12 mouse cellular contexts compared by ENCODE assay signal in the genomic region with DNA sequence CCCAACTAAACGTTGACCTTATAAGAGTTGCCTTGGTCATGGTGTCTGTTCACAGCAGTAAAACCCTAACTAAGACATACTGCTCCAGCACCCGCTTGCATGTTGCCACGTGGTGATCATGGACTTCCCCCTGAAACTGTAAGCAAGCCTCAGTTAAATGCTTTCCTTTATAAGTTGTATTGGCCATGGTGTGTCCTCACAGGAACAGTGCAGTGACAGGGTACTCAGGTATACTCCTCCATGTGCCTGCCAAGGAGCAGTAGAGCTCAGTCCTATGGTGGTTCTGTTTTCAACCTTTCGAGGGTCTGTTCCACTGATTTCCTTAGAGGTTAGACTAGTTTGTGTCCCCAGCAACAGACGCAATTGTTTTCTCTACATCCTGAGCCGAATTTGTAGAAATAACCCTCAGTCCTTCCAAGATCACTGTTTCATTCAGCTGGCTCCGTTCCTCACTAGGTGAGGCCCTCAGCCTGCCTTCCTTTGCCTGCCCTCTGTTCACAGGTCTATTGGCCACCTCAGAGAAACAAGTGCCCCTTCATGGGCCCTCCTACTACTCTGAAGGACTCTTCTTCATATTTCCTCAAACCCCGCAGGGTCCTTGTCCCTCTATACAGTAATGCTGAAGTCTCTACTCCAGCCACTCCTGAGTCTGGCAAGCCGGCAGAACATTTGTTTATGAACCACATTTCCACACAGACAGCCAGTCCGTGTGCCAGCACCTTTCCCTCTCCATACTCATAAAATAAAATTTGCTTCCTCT. TPM values are rescaled to one million over a fixed set of nuclear protein-coding genes. Genes with fewer than 3 reads are reported as not detected.
A peak's percentile ranks its signal among the peaks of the same experiment; 100 is the strongest.
DNase-seq lines count a peak whose midpoint lies in the region; ATAC-seq and TF ChIP-seq lines count a peak whose summit lies in the region.
"Had no signal": no experiment of that assay in that cellular context is flagged by ENCODE, and none has a peak within 500 bp of the region (broad histone marks: within the 10 kb centered on the region; RNA-seq: fewer than 3 reads in every experiment).

No protein-coding gene starts in this region.

- ATAC-seq in lung, embryonic 15.5 days (ENCODE audit: borderline replicate concordance, extremely low read depth, low FRiP score, low TSS enrichment), result peak; percentile 69
- no peak for ATAC-seq in hindbrain, embryonic 14.5 days (ENCODE audit: low FRiP score)

- no peak for TF ChIP-seq CTCF in spleen, adult 2 months (IDR thresholded peaks at IDR 0.05; ENCODE audit: extremely low read depth, insufficient read depth, insufficient read length, insufficient replicate concordance)

- no peaks in the 10 kb centered on the region for H3K27me3 ChIP-seq in spleen, adult 2 months (ENCODE audit: control insufficient read depth, insufficient read depth, low read length)
- no peaks in the 10 kb centered on the region for H3K27me3 ChIP-seq in lung, embryonic 15.5 days
- no peaks in the 10 kb centered on the region for H3K27me3 ChIP-seq in hindbrain, embryonic 14.5 days (ENCODE audit: control insufficient read depth, insufficient read depth, low read length)
- H3K27me3 ChIP-seq: embryonic facial prominence, embryonic 15.5 days had no signal

- 52% methylated on average over 10 of the region's 10 CpGs for WGBS in spleen, adult 2 months
- WGBS in lung, embryonic 15.5 days, result 71% methylated on average over 10 of the region's 10 CpGs
- WGBS in hindbrain, embryonic 14.5 days, result 93% methylated on average over 10 of the region's 10 CpGs

- DNase-seq in spleen, adult 2 months (ENCODE audit: low read depth in 1 of 2, low spot score in 2 of 2), result peak in 1 of 2 experiments; percentile 23
- no peak for DNase-seq in spleen, postnatal 10 days (ENCODE audit: low spot score in 2 of 2)
- peak; percentile 21 for DNase-seq in fat pad, adult 2 months (ENCODE audit: extremely low read depth, low read depth, low spot score)
- DNase-seq in urinary bladder, postnatal 4 days (ENCODE audit: low spot score in 2 of 2), result no peak
- no peak for DNase-seq in layer of hippocampus, adult 11-12 months (ENCODE audit: low spot score)
- no peak for DNase-seq in hindbrain, embryonic 14.5 days (ENCODE audit: low spot score)
- DNase-seq: cerebellum, postnatal 25 days; heart, postnatal 10 days; right cerebral cortex, postnatal 25 days; thymus, postnatal 36 days had no signal

- H3K36me3 ChIP-seq in spleen, adult 2 months (ENCODE audit: control insufficient read depth, insufficient read depth, low read length), result peaks cover 12% of the 10 kb centered on the region
- H3K36me3 ChIP-seq in lung, embryonic 15.5 days, result no peaks in the 10 kb centered on the region
- no peaks in the 10 kb centered on the region for H3K36me3 ChIP-seq in hindbrain, embryonic 14.5 days (replicated peaks; ENCODE audit: control insufficient read depth, insufficient read depth)

- H3K9me3 ChIP-seq in lung, embryonic 15.5 days, result no peaks in the 10 kb centered on the region
- no peaks in the 10 kb centered on the region for H3K9me3 ChIP-seq in hindbrain, embryonic 14.5 days (ENCODE audit: control insufficient read depth, low read length)

- H3K9ac ChIP-seq in lung, embryonic 15.5 days, result no peak overlapping the region
- H3K9ac ChIP-seq in hindbrain, embryonic 14.5 days, result no peak overlapping the region
- H3K9ac ChIP-seq: embryonic facial prominence, embryonic 15.5 days had no signal

- H3K4me2 ChIP-seq in lung, embryonic 15.5 days, result no peak overlapping the region
- H3K4me2 ChIP-seq in hindbrain, embryonic 14.5 days (replicated peaks), result no peak overlapping the region

- peak; percentile 73 for TF ChIP-seq POLR2A in spleen, adult 2 months (IDR thresholded peaks at IDR 0.05; ENCODE audit: low read depth, low read length)

- H3K27ac ChIP-seq in spleen, adult 2 months (ENCODE audit: insufficient read depth, low read length), result peak overlapping the region; percentile 92
- H3K27ac ChIP-seq in lung, embryonic 15.5 days, result peak overlapping the region; percentile 86
- H3K27ac ChIP-seq in hindbrain, embryonic 14.5 days, result no peak overlapping the region

- peak overlapping the region; percentile 74 for H3K4me3 ChIP-seq in spleen, adult 2 months (ENCODE audit: extremely low read depth, insufficient read depth, insufficient read length)
- no peak overlapping the region for H3K4me3 ChIP-seq in lung, embryonic 15.5 days
- no peak overlapping the region for H3K4me3 ChIP-seq in hindbrain, embryonic 14.5 days (replicated peaks; ENCODE audit: low read length)

- peaks cover 13% of the 10 kb centered on the region; the same call in 1 of the 2 replicates for H3K4me1 ChIP-seq in spleen, adult 2 months (ENCODE audit: control insufficient read depth, insufficient read depth, insufficient read length)
- H3K4me1 ChIP-seq in lung, embryonic 15.5 days, result 0 out of 2 replicates have a peak, but pooled peaks cover 9% of the 10 kb centered on the region
- H3K4me1 ChIP-seq in hindbrain, embryonic 14.5 days (replicated peaks; ENCODE audit: control insufficient read depth, insufficient read depth, low read length), result no peaks in the 10 kb centered on the region

RNA-seq across cellular contexts. Expression of gene Birc3, which starts 2.2 kb away (rescaled TPM):
- 44.9 and 45.8 TPM in 2 replicates for polyA plus RNA-seq in spleen, adult 2 months (2012; rRNA removed)
- 6.7 and 9.4 TPM in 2 replicates for polyA plus RNA-seq in lung, embryonic 15.5 days (2015; fragmentation: Nextera tagmentation; extraction: Ambion mirVana)
- polyA plus RNA-seq in hindbrain, embryonic 14.5 days (2014; fragmentation: Nextera tagmentation; extraction: Ambion mirVana), result 1.7 and 2.7 TPM in 2 replicates

RNA-seq across cellular contexts. Expression of gene Birc2, which starts 33.9 kb away (rescaled TPM):
- polyA plus RNA-seq in spleen, adult 2 months (2012; rRNA removed), result 16.4 and 17.7 TPM in 2 replicates
- polyA plus RNA-seq in lung, embryonic 15.5 days (2015; fragmentation: Nextera tagmentation; extraction: Ambion mirVana), result 33.2 and 34.3 TPM in 2 replicates
- polyA plus RNA-seq in hindbrain, embryonic 14.5 days (2014; fragmentation: Nextera tagmentation; extraction: Ambion mirVana), result 47.7 and 48.9 TPM in 2 replicates
